Mouse (Mus musculus) granulocyte monocyte progenitor cell, adult 5-6 weeks (primary cell): ENCODE data around the gene Olfr601. TPM values are rescaled to one million over a fixed set of nuclear protein-coding genes. Genes with fewer than 3 reads are reported as not detected.
"Not testable (repeated sequence)": the region's sequence is repeated elsewhere in the genome, so short reads cannot be mapped to it uniquely, and the experiment has no call there.

Experiments used
- ATAC-seq: replicated peaks from 2 replicates; pipeline ENCODE4 v1.8.0; 2016; ENCODE audit warnings: mild to moderate bottlenecking, moderate TSS enrichment, inconsistent platforms; ENCODE audit not compliant: poor library complexity, severe bottlenecking
- total RNA-seq, 2 experiments: library from RNA; stranded (forward) in 1 of 2; stranded (reverse) in 1 of 2; fragments of 200-712, 200-1000 nt in 1 of 2; fragments of >200 nt in 1 of 2; fragmentation: Nextera tagmentation in 1 of 2; gene quantifications; 2 replicates each; pipeline ENCODE4 v1.2.3; 2014 to 2017

The Olfr601 gene
- total RNA-seq (2014; fragmentation: Nextera tagmentation), result not detected in 2 replicates
- not detected in 2 replicates for total RNA-seq (2017)

DNA sequence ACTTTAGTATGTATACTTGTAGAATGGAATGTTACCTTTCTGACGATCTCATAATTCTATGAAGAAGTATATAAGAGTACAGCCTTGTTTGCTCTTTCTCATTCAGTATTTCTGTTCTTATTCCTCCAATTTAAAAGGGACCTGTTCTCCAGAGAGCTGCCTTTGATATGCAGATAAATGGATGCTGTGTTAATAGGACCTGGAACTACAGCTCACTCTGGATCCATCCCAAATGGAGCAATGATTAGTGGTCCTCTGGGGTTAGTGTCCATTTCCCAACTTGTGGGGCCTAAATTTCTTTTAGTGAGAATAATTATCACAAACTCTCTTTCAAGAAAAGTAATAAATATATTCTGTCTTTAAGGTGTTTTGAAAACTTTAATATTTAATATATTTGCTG lies at the start of gene Olfr601:
Gene Olfr601, minus strand, starts transcription at position 101 of the 400 bp plus-strand sequence.
- ATAC-seq, result no peak

GRCm38 (mm10) chr7:103406521-103407055 lies 44.1 kb upstream of the Olfr601 start:
- ATAC-seq, result not testable (repeated sequence)

- no peak for ATAC-seq
Observed at GRCm38 (mm10) chr7:103398981-103399380, 36.5 kb upstream of the Olfr601 start.

GRCm38 (mm10) chr7:103397758-103398157 lies 35.3 kb upstream of the Olfr601 start:
- ATAC-seq, result no peak

- ATAC-seq, result no peak
Observed at GRCm38 (mm10) chr7:103386077-103386476, 23.6 kb upstream of the Olfr601 start, which contains the start of gene Olfr603. TSS of gene Olfr603 (minus strand) at chr7:103386177.

- ATAC-seq, result no peak
Observed at GRCm38 (mm10) chr7:103349569-103349968, 12.9 kb downstream of the Olfr601 start, which contains the start of gene Olfr600. TSS of gene Olfr600 (minus strand) at chr7:103349669.

GRCm38 (mm10) chr7:103335617-103336016 lies 26.8 kb downstream of the Olfr601 start, which contains the start of gene Olfr599:
TSS of gene Olfr599 (plus strand) at chr7:103335917.
- no peak for ATAC-seq

DNA sequence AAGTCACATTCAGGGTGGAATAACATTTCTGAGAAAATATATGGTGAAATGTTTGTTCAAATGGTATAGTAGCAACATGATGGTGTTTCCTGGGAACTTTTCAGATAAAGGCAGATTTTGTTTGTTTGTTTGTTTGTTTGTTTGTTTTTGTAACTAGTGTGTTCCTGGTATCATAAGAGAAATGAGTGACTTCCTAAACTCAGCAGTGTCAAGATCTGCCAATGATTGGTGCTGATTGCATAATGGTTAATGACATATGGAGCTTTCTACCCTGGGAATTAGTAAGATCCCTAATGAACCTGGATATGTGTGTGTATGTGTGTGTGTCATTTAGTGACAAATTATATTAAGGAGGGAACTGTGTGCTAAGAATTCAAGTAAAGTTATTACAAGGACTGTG lies 39.2 kb downstream of the Olfr601 start, which contains the start of gene Olfr598:
Gene Olfr598, plus strand, starts transcription at position 301 of the 400 bp plus-strand sequence.
- ATAC-seq, result no peak

- ATAC-seq, result not testable (repeated sequence)
Observed at GRCm38 (mm10) chr7:103316015-103316414, 46.4 kb downstream of the Olfr601 start, which contains the start of gene Olfr597. TSS of gene Olfr597 (plus strand) at chr7:103316315.

Other genes with a start within 250 kb of the Olfr601 start
- not detected in 2 replicates for gene Olfr586, start 237.0 kb downstream of the Olfr601 start, total RNA-seq (2014; fragmentation: Nextera tagmentation)
- not detected in 2 replicates for gene Olfr586, start 237.0 kb downstream of the Olfr601 start, total RNA-seq (2017)
- gene Olfr588-ps1, start 221.8 kb downstream of the Olfr601 start, total RNA-seq (2014; fragmentation: Nextera tagmentation), result not detected in 2 replicates
- gene Olfr588-ps1, start 221.8 kb downstream of the Olfr601 start, total RNA-seq (2017), result not detected in 2 replicates
- gene Olfr589, start 206.3 kb downstream of the Olfr601 start, total RNA-seq (2014; fragmentation: Nextera tagmentation), result not detected in 2 replicates
- gene Olfr589, start 206.3 kb downstream of the Olfr601 start, total RNA-seq (2017), result not detected in 2 replicates
- gene Olfr591, start 184.3 kb downstream of the Olfr601 start, total RNA-seq (2014; fragmentation: Nextera tagmentation), result not detected in 2 replicates
- not detected in 2 replicates for gene Olfr591, start 184.3 kb downstream of the Olfr601 start, total RNA-seq (2017)
- not detected in 2 replicates for gene Olfr592, start 177.9 kb downstream of the Olfr601 start, total RNA-seq (2014; fragmentation: Nextera tagmentation)
- not detected in 2 replicates for gene Olfr592, start 177.9 kb downstream of the Olfr601 start, total RNA-seq (2017)
- gene Olfr593, start 150.8 kb downstream of the Olfr601 start, total RNA-seq (2014; fragmentation: Nextera tagmentation), result not detected in 2 replicates
- not detected in 2 replicates for gene Olfr593, start 150.8 kb downstream of the Olfr601 start, total RNA-seq (2017)
- not detected in 2 replicates for gene Olfr594, start 145.7 kb downstream of the Olfr601 start, total RNA-seq (2014; fragmentation: Nextera tagmentation)
- gene Olfr594, start 145.7 kb downstream of the Olfr601 start, total RNA-seq (2017), result not detected in 2 replicates
- not detected in 2 replicates for gene Usp17ld, start 110.2 kb downstream of the Olfr601 start, total RNA-seq (2014; fragmentation: Nextera tagmentation)
- not detected in 2 replicates for gene Usp17ld, start 110.2 kb downstream of the Olfr601 start, total RNA-seq (2017)
- not detected in 2 replicates for gene Olfr596, start 57.0 kb downstream of the Olfr601 start, total RNA-seq (2014; fragmentation: Nextera tagmentation)
- gene Olfr596, start 57.0 kb downstream of the Olfr601 start, total RNA-seq (2017), result not detected in 2 replicates
- gene Olfr597, start 46.3 kb downstream of the Olfr601 start, total RNA-seq (2014; fragmentation: Nextera tagmentation), result not detected in 2 replicates
- not detected in 2 replicates for gene Olfr597, start 46.3 kb downstream of the Olfr601 start, total RNA-seq (2017)
- gene Olfr598, start 39.1 kb downstream of the Olfr601 start, total RNA-seq (2014; fragmentation: Nextera tagmentation), result not detected in 2 replicates
- not detected in 2 replicates for gene Olfr598, start 39.1 kb downstream of the Olfr601 start, total RNA-seq (2017)
- not detected in 2 replicates for gene Olfr599, start 26.7 kb downstream of the Olfr601 start, total RNA-seq (2014; fragmentation: Nextera tagmentation)
- gene Olfr599, start 26.7 kb downstream of the Olfr601 start, total RNA-seq (2017), result not detected in 2 replicates
- not detected in 2 replicates for gene Olfr600, start 13.0 kb downstream of the Olfr601 start, total RNA-seq (2014; fragmentation: Nextera tagmentation)
- gene Olfr600, start 13.0 kb downstream of the Olfr601 start, total RNA-seq (2017), result not detected in 2 replicates
- not detected in 2 replicates for gene Olfr603, start 23.5 kb upstream of the Olfr601 start, total RNA-seq (2014; fragmentation: Nextera tagmentation)
- gene Olfr603, start 23.5 kb upstream of the Olfr601 start, total RNA-seq (2017), result not detected in 2 replicates
- not detected in 2 replicates for gene Usp17lc, start 52.4 kb upstream of the Olfr601 start, total RNA-seq (2014; fragmentation: Nextera tagmentation)
- gene Usp17lc, start 52.4 kb upstream of the Olfr601 start, total RNA-seq (2017), result not detected in 2 replicates
- gene Olfr605, start 82.8 kb upstream of the Olfr601 start, total RNA-seq (2014; fragmentation: Nextera tagmentation), result not detected in 2 replicates
- gene Olfr605, start 82.8 kb upstream of the Olfr601 start, total RNA-seq (2017), result not detected in 2 replicates
- gene Olfr606, start 86.4 kb upstream of the Olfr601 start, total RNA-seq (2014; fragmentation: Nextera tagmentation), result not detected in 2 replicates
- not detected in 2 replicates for gene Olfr606, start 86.4 kb upstream of the Olfr601 start, total RNA-seq (2017)
- gene Olfr607, start 101.5 kb upstream of the Olfr601 start, total RNA-seq (2014; fragmentation: Nextera tagmentation), result not detected in 2 replicates
- not detected in 2 replicates for gene Olfr607, start 101.5 kb upstream of the Olfr601 start, total RNA-seq (2017)
- gene Olfr608, start 107.2 kb upstream of the Olfr601 start, total RNA-seq (2014; fragmentation: Nextera tagmentation), result not detected in 2 replicates
- gene Olfr608, start 107.2 kb upstream of the Olfr601 start, total RNA-seq (2017), result not detected in 2 replicates
- not detected in 2 replicates for gene Olfr609, start 135.4 kb upstream of the Olfr601 start, total RNA-seq (2014; fragmentation: Nextera tagmentation)
- not detected in 2 replicates for gene Olfr609, start 135.4 kb upstream of the Olfr601 start, total RNA-seq (2017)
- not detected in 2 replicates for gene Olfr610, start 149.5 kb upstream of the Olfr601 start, total RNA-seq (2014; fragmentation: Nextera tagmentation)
- gene Olfr610, start 149.5 kb upstream of the Olfr601 start, total RNA-seq (2017), result not detected in 2 replicates
- not detected in 2 replicates for gene Olfr611, start 158.2 kb upstream of the Olfr601 start, total RNA-seq (2014; fragmentation: Nextera tagmentation)
- gene Olfr611, start 158.2 kb upstream of the Olfr601 start, total RNA-seq (2017), result not detected in 2 replicates
- gene Olfr612, start 180.1 kb upstream of the Olfr601 start, total RNA-seq (2014; fragmentation: Nextera tagmentation), result not detected in 2 replicates
- gene Olfr612, start 180.1 kb upstream of the Olfr601 start, total RNA-seq (2017), result not detected in 2 replicates
- gene Olfr613, start 185.4 kb upstream of the Olfr601 start, total RNA-seq (2014; fragmentation: Nextera tagmentation), result not detected in 2 replicates
- gene Olfr613, start 185.4 kb upstream of the Olfr601 start, total RNA-seq (2017), result not detected in 2 replicates
- not detected in 2 replicates for gene Olfr615, start 193.4 kb upstream of the Olfr601 start, total RNA-seq (2014; fragmentation: Nextera tagmentation)
- gene Olfr615, start 193.4 kb upstream of the Olfr601 start, total RNA-seq (2017), result not detected in 2 replicates
- gene Olfr616, start 206.5 kb upstream of the Olfr601 start, total RNA-seq (2014; fragmentation: Nextera tagmentation), result not detected in 2 replicates
- gene Olfr616, start 206.5 kb upstream of the Olfr601 start, total RNA-seq (2017), result not detected in 2 replicates
- gene Olfr617, start 210.4 kb upstream of the Olfr601 start, total RNA-seq (2014; fragmentation: Nextera tagmentation), result not detected in 2 replicates
- not detected in 2 replicates for gene Olfr617, start 210.4 kb upstream of the Olfr601 start, total RNA-seq (2017)
- not detected in 2 replicates for gene Olfr618, start 227.4 kb upstream of the Olfr601 start, total RNA-seq (2014; fragmentation: Nextera tagmentation)
- gene Olfr618, start 227.4 kb upstream of the Olfr601 start, total RNA-seq (2017), result not detected in 2 replicates
- not detected in 2 replicates for gene Olfr619, start 237.9 kb upstream of the Olfr601 start, total RNA-seq (2014; fragmentation: Nextera tagmentation)
- not detected in 2 replicates for gene Olfr619, start 237.9 kb upstream of the Olfr601 start, total RNA-seq (2017)
- gene Olfr620, start 249.9 kb upstream of the Olfr601 start, total RNA-seq (2014; fragmentation: Nextera tagmentation), result not detected in 2 replicates
- gene Olfr620, start 249.9 kb upstream of the Olfr601 start, total RNA-seq (2017), result not detected in 2 replicates